ENCODE assay signal across 29 mouse cellular contexts in the genomic region with DNA sequence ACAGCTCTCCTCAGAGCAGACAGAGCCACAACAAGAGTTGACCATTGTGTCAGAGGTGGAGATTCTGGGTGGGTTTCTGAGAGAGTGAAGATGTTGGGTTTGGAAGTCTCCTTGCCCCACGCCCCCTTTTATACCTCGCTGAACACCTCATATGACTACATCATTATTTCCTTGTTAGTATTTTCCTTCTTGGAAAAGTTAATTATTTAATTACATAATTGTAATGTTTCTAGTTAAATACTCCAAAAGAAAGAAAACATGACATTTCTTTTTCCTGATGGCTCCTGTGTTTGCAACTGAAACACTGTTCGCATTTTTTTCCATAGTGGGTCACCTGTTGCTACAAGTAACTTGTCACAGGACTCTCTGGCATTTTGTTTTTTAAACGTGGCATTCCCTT. TPM values are rescaled to one million over a fixed set of nuclear protein-coding genes. Genes with fewer than 3 reads are reported as not detected.
"Had no signal": no experiment of that assay in that cellular context is flagged by ENCODE, and none has a peak within 500 bp of the region (broad histone marks: within the 10 kb centered on the region; RNA-seq: fewer than 3 reads in every experiment).

A gene (minus strand): TSS at position 101 of the 400 bp plus-strand sequence.

- H3K9me3 ChIP-seq: limb, embryonic 10.5 days; limb, embryonic 12.5 days; limb, embryonic 13.5 days; limb, embryonic 15.5 days; liver, embryonic 12.5 days; liver, embryonic 13.5 days; liver, embryonic 15.5 days; lung, embryonic 15.5 days; midbrain, embryonic 10.5 days; midbrain, embryonic 12.5 days; midbrain, embryonic 13.5 days; midbrain, embryonic 15.5 days; neural tube, embryonic 12.5 days had no signal

- ATAC-seq: liver, embryonic 12.5 days; liver, postnatal 0 days; lung, postnatal 0 days; midbrain, embryonic 13.5 days; midbrain, embryonic 15.5 days; midbrain, embryonic 16.5 days had no signal

- H3K4me3 ChIP-seq: limb, embryonic 10.5 days; limb, embryonic 12.5 days; limb, embryonic 13.5 days; limb, embryonic 15.5 days; liver, embryonic 12.5 days; liver, embryonic 13.5 days; liver, embryonic 15.5 days; lung, embryonic 15.5 days; megakaryocyte, embryonic 14.5 days; midbrain, embryonic 10.5 days; midbrain, embryonic 12.5 days; midbrain, embryonic 13.5 days; midbrain, embryonic 15.5 days; myocyte; neural tube, embryonic 12.5 days had no signal

- H3K4me1 ChIP-seq: limb, embryonic 10.5 days; limb, embryonic 12.5 days; limb, embryonic 13.5 days; limb, embryonic 15.5 days; liver, embryonic 12.5 days; liver, embryonic 13.5 days; liver, embryonic 15.5 days; lung, embryonic 15.5 days; megakaryocyte, embryonic 14.5 days; midbrain, embryonic 10.5 days; midbrain, embryonic 12.5 days; midbrain, embryonic 13.5 days; midbrain, embryonic 15.5 days; neural tube, embryonic 12.5 days had no signal

- H3K27me3 ChIP-seq: limb, embryonic 12.5 days; limb, embryonic 15.5 days; liver, embryonic 12.5 days; liver, embryonic 13.5 days; liver, embryonic 15.5 days; lung, embryonic 15.5 days; megakaryocyte, embryonic 14.5 days; midbrain, embryonic 12.5 days; midbrain, embryonic 13.5 days; midbrain, embryonic 15.5 days; neural tube, embryonic 12.5 days had no signal

- H3K36me3 ChIP-seq: limb, embryonic 10.5 days; limb, embryonic 12.5 days; limb, embryonic 13.5 days; limb, embryonic 15.5 days; liver, embryonic 12.5 days; liver, embryonic 13.5 days; liver, embryonic 15.5 days; lung, embryonic 15.5 days; midbrain, embryonic 10.5 days; midbrain, embryonic 12.5 days; midbrain, embryonic 13.5 days; midbrain, embryonic 15.5 days; neural tube, embryonic 12.5 days had no signal

RNA-seq across cellular contexts. Expression of the gene that starts here (rescaled TPM):
- total RNA-seq: left cerebral cortex, postnatal 10 days; left cerebral cortex, postnatal 14 days; left cerebral cortex, postnatal 25 days; left cerebral cortex, postnatal 36 days; left cerebral cortex, postnatal 4 days; liver, adult 2 months; megakaryocyte progenitor cell, adult 5-6 weeks; megakaryocyte, adult 5-6 weeks; megakaryocyte-erythroid progenitor cell, adult 5-6 weeks; midbrain, postnatal 0 days; monocyte, adult 5-6 weeks had no signal
